Mouse (Mus musculus) heart, postnatal 4 days (tissue): ENCODE measurements around the gene Btbd16. TPM values are rescaled to one million over a fixed set of nuclear protein-coding genes. Genes with fewer than 3 reads are reported as not detected.

Experiments
- DNase-seq: peaks from one replicate; pipeline ENCODE4 v3.0.0; 2021
- total RNA-seq, 2 experiments: library from RNA; stranded (reverse); gene quantifications; 2 replicates each; pipeline ENCODE4 v1.2.3; 2021

Btbd16 gene
- total RNA-seq, 2 experiments from 2014 or later = 0.16 to 0.24 TPM

GRCm38 (mm10) chr7:130865613-130866591, 92.0 kb downstream of the Btbd16 start, which contains the start of gene Plekha1:
TSS of gene Plekha1 (plus strand) at chr7:130865756.
- DNase-seq = peak; percentile 96

DNA sequence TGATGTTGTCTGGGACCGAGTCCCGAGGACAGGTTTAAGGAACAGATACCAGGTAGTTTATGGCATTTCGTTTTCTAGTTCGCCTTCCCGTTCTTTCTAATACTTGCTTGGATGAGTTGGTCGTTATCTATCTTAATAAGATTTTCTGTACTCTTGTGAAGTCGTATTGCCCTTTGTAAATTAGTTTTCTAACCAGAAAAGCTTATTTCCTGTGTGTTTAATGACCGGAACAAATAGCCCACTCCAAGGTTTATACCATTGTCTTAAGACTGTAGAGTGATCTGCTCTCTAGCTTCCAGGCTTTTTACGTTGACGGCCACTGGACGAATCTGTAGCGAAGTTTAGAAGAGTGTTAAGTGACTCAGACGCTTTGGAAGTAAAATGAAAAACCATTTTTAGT, 92.8 kb downstream of the Btbd16 start:
- DNase-seq = no peak

DNA sequence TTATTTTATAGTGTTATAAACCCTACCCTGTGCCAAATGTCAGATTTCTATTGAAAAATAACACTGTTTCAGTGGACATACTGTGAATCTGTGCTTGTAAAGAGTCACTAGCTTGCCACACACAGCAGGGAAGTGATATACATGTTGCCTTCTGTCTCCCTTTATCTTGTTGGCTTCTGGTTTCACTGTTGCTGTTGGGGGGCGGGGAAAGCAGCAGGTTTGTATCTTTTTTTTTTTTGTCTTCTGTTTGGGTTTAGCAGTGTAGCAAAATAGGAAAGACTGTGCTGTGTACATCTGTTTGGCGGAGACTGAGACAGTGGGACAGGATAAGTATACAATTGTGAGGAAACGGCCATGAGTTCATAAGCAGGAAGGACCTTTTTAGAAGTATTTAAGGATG, 93.4 kb downstream of the Btbd16 start:
- no peak for DNase-seq

Other genes with a start within 250 kb of the Btbd16 start
- gene Nsmce4a, start 201.0 kb upstream of the Btbd16 start, total RNA-seq = 10 to 100 TPM; 70.1 to 76.5 TPM
- 100 to 1,000 TPM; 140 to 147 TPM for gene Tacc2, start 196.6 kb upstream of the Btbd16 start, total RNA-seq
- 10 to 100 TPM; 60.1 TPM for gene Plekha1, start 91.7 kb downstream of the Btbd16 start, total RNA-seq
- 100 to 1,000 TPM; 125 to 139 TPM for gene Htra1, start 162.0 kb downstream of the Btbd16 start, total RNA-seq